Mouse (Mus musculus): ENCODE data around the gene Ptprj. TPM values are rescaled to one million over a fixed set of nuclear protein-coding genes. Genes with fewer than 3 reads are reported as not detected.

Ptprj gene
- polyA plus RNA-seq, 1 experiment from 2014 or later, result 1.7 TPM

Other genes starting within 250 kb of the Ptprj start
- not detected in 2 replicates for gene Olfr1274-ps, start 182.0 kb downstream of the Ptprj start, polyA plus RNA-seq (2014; fragmentation: Nextera tagmentation; extraction: Ambion mirVana)
- 35.6 and 36.4 TPM in 2 replicates for gene Nup160, start 96.6 kb upstream of the Ptprj start, polyA plus RNA-seq (2014; fragmentation: Nextera tagmentation; extraction: Ambion mirVana)
- gene Fnbp4, start 164.7 kb upstream of the Ptprj start, polyA plus RNA-seq (2014; fragmentation: Nextera tagmentation; extraction: Ambion mirVana), result 62.3 and 73.4 TPM in 2 replicates
- gene Agbl2, start 202.1 kb upstream of the Ptprj start, polyA plus RNA-seq (2014; fragmentation: Nextera tagmentation; extraction: Ambion mirVana), result 1.1 and 1.2 TPM in 2 replicates